Mouse (Mus musculus): ENCODE measurements around the gene Dnase2a.

The Dnase2a gene

GRCm38 (mm10) chr8:84936962-84937546 lies 28.7 kb downstream of the Dnase2a start, which contains the start of gene Mast1:
Mast1 (minus strand) TSS chr8:84937359.
- DNase-seq (ENCODE audit: low spot score), result peak; percentile 80

- no peak for DNase-seq (ENCODE audit: low spot score)
Measured at GRCm38 (mm10) chr8:84937620-84938485, 29.5 kb downstream of the Dnase2a start.

DNA sequence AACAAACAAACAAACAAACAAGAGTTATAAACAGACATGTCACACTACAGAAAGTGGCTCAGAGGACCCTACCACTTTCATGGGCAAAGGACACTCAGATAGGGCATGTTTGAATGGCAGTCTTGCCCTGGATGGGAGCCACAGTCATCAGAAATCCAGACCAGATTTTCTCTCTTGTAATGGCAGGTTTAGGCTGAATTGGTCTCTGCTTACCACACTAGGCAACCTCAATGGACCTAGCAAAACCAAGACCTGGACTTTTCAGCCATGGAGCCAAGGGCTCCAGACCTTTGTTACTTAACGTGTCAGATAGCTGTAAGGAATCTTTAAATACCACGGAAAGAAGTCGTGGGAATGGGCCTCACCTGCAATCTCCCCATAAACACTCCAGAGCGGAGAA lies 35.3 kb downstream of the Dnase2a start:
- DNase-seq (ENCODE audit: low spot score), result no peak

- DNase-seq (ENCODE audit: low spot score), result peak; percentile 71
Measured at GRCm38 (mm10) chr8:84944478-84945160, 36.3 kb downstream of the Dnase2a start.

DNA sequence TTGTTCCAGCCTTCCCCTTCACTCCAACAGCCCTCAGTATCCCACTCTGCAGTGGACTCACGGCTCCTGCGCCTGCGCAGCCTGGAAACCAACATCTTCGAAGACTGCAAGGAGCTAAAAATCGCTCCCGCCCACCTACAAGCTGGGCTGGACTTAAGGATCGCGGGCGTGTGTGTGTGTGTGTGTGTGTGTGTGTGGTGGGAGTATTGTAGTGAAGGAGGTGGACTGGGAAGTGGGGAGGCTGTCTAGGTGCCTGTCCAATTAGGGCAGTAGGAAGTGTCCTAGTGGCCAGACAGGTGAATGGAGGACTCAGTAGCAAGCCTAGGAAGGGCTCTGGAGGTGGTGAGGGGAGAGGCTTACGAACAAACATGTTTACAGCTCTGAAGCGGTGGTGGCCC lies 36.9 kb downstream of the Dnase2a start:
- no peak for DNase-seq (ENCODE audit: low spot score)

DNA sequence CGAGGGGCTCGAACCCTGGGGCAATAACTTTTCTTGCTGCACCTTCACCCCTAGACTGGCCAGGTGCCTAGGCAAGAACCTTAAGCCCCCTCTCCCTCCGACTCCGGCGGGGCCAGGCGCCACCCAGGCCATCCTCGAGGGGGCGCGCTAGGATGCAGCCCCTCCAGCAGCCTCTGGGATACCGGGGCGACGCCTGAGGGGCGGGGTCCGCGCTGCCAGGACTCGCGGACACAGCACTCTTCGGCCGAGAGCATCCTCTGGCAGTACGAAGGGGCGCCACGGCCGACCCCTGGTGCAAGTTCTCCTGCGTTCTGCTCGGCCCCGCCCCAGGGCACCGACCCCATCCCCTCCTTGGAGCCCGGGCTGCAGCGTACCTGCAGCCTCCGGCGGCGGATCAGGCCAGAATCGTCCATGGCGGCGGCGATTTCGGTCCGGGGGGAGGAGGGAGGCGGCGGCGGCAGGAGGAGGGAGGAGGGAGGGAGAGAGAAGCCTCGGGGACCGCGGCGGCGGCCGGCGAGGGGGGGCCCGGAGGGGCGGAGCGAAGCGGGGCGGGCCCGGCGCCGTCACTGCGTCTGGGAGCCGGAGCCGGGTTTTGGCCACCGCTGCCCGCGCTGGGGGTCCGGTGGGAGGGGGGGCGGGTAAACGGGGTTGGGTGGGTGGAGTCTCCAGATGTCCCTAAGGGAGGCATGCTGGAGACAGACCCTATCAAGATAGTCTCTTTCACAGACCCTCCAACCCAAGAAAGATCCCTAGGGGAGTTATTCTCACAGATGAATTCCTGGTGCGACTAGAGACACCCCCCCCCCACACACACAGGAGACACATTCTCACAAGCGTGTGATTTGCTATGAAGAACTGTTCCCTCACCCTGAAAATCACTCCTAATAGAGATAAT lies 37.5 kb downstream of the Dnase2a start:
- DNase-seq (ENCODE audit: low spot score), result no peak

DNA sequence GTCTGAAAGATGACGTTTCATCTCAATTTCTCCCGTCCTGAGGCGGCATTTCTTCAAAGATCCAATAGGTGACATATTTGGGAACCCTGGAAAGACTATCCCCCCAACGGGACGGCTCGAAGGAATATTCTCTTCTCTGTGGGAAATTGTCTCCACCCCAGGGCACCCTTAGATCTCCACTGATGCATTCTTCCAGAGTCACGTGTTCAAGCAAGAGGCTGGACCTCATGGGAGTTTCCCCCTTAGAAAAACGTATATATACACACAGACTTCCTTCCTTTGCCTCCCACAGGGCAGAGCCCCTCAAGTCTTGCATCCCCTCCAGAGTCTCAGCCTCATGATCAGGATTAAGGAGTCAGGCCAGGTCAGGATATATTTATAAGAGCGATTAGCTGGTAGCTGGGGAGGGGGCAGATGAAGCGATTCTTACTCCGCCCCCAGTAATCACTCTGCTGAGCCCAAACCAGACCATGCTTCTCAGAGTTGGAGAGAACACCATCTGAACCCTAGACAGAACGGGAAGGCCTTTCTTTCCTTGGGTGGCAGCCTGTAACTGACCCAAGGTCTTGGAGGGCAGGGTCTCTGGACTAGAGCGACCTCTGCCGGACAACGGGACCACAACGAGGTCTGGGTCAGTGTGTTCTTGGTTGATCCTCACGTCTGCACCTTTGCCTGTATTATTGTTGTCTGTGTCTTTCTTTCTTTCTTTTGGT lies 38.3 kb downstream of the Dnase2a start, which contains the start of gene Rtbdn:
TSS of gene Rtbdn (plus strand) at position 464 of the 713 bp plus-strand sequence.
- no peak for DNase-seq (ENCODE audit: low spot score)

GRCm38 (mm10) chr8:84947241-84947545 lies 38.8 kb downstream of the Dnase2a start:
- DNase-seq (ENCODE audit: low spot score), result peak; percentile 77

- no peak for DNase-seq (ENCODE audit: low spot score)
Measured at GRCm38 (mm10) chr8:84949753-84950152, 41.4 kb downstream of the Dnase2a start.

DNA sequence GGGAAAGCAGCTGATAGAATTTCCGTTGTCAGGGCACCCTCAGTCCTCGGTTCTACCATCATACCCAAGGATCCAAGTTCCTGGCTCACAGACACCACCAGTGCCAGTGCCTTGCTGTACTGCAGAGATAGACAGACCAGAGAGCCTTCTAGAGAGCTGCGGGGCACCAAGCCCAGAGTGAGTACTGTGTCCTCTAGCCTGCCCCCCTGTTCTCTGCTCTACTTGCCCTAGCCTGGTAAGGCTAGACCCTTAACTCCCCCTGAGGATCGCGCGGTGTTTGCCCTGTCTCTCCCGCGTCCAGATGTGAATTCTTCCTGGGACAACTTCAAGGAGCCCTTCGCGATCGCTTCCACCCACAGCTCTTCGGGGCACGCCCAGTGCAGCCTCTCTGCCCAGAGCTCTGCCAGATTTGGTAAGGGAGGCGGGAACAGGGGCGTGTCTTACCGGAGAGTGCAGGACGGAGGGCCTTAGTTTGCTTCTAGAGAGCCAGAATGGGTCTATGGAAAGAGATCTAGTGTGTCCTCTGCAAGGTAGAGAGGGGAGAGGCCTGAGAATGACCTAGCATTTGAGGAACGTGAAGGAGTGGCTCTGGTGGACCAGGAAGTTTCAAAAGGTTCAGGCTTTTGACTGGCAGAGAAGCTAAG lies 44.4 kb downstream of the Dnase2a start:
- peak; percentile 66 for DNase-seq (ENCODE audit: low spot score)

- peak; percentile 83 for DNase-seq (ENCODE audit: low spot score)
Measured at GRCm38 (mm10) chr8:84956768-84957167, 48.4 kb downstream of the Dnase2a start.

GRCm38 (mm10) chr8:84959811-84960210 lies 51.5 kb downstream of the Dnase2a start:
- DNase-seq (ENCODE audit: low spot score), result peak; percentile 59

- no peak for DNase-seq (ENCODE audit: low spot score)
Measured at GRCm38 (mm10) chr8:84963952-84964351, 55.6 kb downstream of the Dnase2a start.

- peak; percentile 91 for DNase-seq (ENCODE audit: low spot score)
Measured at GRCm38 (mm10) chr8:84965731-84966291, 57.5 kb downstream of the Dnase2a start.

DNA sequence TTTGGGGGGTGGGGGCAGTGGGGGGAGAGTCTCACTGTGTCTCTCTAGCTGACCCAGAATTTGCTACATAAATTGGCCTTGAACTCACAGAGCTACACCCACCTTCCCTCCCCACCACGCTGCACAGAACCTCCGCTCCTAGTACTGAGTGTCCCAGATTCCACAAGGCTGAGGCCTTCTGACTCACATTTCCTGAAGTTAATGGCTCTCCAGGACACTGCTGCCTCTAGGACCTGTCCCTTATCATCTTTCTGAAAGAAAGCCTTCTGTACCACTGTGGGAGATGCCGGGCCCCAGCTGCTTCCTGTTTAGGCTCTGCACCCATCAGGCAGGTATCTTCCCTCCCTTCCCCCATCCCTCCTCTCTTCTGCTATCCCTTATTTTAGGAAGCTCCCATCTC lies 58.2 kb downstream of the Dnase2a start:
- DNase-seq (ENCODE audit: low spot score), result no peak

DNA sequence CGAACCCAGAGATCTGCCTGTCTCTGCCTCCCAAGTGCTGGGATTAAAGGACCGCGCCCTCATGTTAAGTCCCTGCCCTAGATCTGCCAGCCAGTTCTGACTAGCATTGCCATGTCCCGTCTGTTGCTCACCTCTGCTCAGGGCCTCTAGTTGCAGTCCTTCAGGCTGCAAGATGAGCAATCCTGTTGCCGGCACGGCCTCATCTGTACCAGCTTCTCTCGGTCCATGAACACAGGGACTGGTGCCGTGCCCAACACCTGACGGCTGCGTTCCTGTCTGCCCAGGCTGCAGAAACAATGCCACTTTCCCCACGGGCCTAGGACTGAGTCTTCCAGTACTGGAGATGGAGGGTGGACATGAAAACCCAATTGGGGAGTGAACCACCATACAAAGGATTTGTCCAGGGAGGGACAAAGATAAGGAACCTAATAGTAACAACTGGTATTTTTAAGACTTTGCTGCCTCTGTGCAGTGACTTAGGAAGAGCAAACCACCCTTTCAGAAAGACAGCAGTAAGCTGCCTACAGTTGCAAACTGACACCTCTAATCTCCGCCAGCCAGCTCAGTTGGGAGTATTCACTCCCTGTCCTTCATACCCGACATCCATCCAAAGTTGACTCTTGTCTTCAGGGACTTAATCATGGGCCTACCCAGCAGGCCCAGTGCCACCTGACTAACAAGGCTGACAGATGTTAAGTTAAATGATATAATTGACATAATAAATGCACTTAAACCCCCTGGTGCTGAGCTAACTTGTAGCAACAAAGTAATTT lies 59.4 kb downstream of the Dnase2a start:
- DNase-seq (ENCODE audit: low spot score), result no peak

- no peak for DNase-seq (ENCODE audit: low spot score)
Measured at GRCm38 (mm10) chr8:84968650-84969049, 60.3 kb downstream of the Dnase2a start.

DNA sequence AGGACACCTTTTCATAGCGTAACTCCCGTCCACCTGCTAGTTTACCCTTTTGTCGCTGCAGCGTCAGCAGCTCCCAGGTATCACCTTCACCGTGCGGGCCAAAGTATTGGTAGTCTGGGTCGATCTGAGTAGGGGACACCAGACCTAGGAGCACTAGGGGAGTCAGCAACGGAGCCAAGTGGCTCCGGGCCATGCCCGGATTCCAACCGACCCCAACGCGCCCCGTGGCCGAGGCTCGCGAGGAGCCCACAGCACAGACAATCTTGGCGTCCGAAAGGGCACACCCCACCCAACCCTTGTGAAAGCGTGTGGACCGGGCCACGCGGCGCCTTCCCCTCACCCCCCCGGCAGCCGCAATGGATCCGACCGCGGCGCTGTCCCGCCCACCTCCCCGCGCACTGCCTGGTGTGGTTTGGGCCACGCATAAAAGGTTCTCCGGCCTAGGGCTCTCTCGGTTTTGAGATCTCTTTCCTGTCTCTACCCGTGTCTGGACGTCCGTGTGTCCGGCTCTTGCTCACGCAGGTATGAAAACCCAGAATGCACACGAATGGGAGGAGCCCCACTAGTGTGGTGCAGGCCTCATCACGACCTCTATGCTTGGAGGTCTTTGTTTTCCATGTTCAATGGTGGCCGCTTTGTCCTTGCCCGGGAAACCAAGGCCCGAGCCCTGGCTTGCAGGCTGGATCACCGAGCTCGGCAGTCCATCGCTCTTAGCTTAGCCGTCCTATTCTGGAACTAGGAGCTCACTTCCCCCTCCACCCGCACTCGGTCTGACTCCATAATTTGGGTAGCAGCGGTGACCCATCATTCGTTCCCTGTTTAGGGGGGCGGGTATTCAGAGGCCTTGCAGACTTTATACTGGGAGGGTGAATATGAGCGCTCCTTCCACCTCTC lies 61.1 kb downstream of the Dnase2a start, which contains the start of the genes Gm49661, Prdx2 and Rnaseh2a:
TSS of gene Gm49661 (minus strand) at position 193 of the 894 bp plus-strand sequence.
TSS of gene Prdx2 (plus strand) at position 347 of the 894 bp plus-strand sequence.
TSS of gene Rnaseh2a (minus strand) at position 527 of the 894 bp plus-strand sequence.
- DNase-seq (ENCODE audit: low spot score), result peak; percentile 85
